In genomic region chr3:14897770-14898169, GRCm38 (mm10) we compare ENCODE assay signal across 24 mouse cellular contexts. TPM values are rescaled to one million over a fixed set of nuclear protein-coding genes. Genes with fewer than 3 reads are reported as not detected.
A peak's percentile ranks its signal among the peaks of the same experiment; 100 is the strongest.
DNase-seq lines count a peak whose midpoint lies in the region; ATAC-seq and TF ChIP-seq lines count a peak whose summit lies in the region.
"Had no signal": no experiment of that assay in that cellular context is flagged by ENCODE, and none has a peak within 500 bp of the region (broad histone marks: within the 10 kb centered on the region; RNA-seq: fewer than 3 reads in every experiment).

No protein-coding gene starts in this region.

- TF ChIP-seq CTCF in lung, postnatal 0 days (IDR thresholded peaks at IDR 0.05): no peak

- H3K36me3 ChIP-seq in kidney, embryonic 16.5 days (ENCODE audit: insufficient read depth, low read length): 0 out of 2 replicates have a peak, but pooled peaks cover 7% of the 10 kb centered on the region
- peaks cover 25% of the 10 kb centered on the region; the same call in 1 of the 2 replicates for H3K36me3 ChIP-seq in lung, postnatal 0 days (ENCODE audit: insufficient read depth, low read length)
- H3K36me3 ChIP-seq in heart, embryonic 12.5 days: peaks cover 19% of the 10 kb centered on the region
- H3K36me3 ChIP-seq: embryonic facial prominence, embryonic 12.5 days; midbrain, embryonic 15.5 days; neural tube, embryonic 13.5 days; stomach, embryonic 15.5 days had no signal

- peak; percentile 77 for DNase-seq in kidney, adult 11 months
- DNase-seq in lung, postnatal 0 days (ENCODE audit: low spot score): no peak
- DNase-seq in lung, postnatal 36 days: no peak
- DNase-seq in kidney, adult 9 months: peak; percentile 84
- DNase-seq in kidney, postnatal 4 days: peak; percentile 10 to 45
- no peak for DNase-seq in embryo, embryonic 10 days (ENCODE audit: low spot score)
- DNase-seq: adrenal gland, adult 2 months; cerebellum, adult 11-12 months; cerebellum, postnatal 10 days; forebrain, postnatal 0 days; heart, postnatal 4 days; lung, postnatal 14 days; thymus, postnatal 4 days had no signal

- peaks cover 7% of the 10 kb centered on the region; the same call in 1 of the 2 replicates for H3K4me1 ChIP-seq in kidney, embryonic 16.5 days (ENCODE audit: insufficient read depth, low read length)
- peaks cover 7% of the 10 kb centered on the region; the same call in 1 of the 2 replicates for H3K4me1 ChIP-seq in lung, postnatal 0 days (ENCODE audit: insufficient read depth, low read depth, low read length)
- H3K4me1 ChIP-seq in heart, embryonic 12.5 days (replicated peaks): no peaks in the 10 kb centered on the region
- H3K4me1 ChIP-seq: embryonic facial prominence, embryonic 12.5 days; midbrain, embryonic 15.5 days; neural tube, embryonic 13.5 days; stomach, embryonic 15.5 days had no signal

- H3K27ac ChIP-seq in kidney, embryonic 16.5 days (ENCODE audit: low read length): no peak overlapping the region
- 0 out of 2 replicates have a peak overlapping the region, but pooled peaks have one; percentile 33 for H3K27ac ChIP-seq in lung, postnatal 0 days (ENCODE audit: low read length)
- H3K27ac ChIP-seq in heart, embryonic 12.5 days (ENCODE audit: poor library complexity, severe bottlenecking): no peak overlapping the region
- H3K27ac ChIP-seq: embryonic facial prominence, embryonic 12.5 days; hindbrain, embryonic 14.5 days; liver, embryonic 14.5 days; midbrain, embryonic 15.5 days; neural tube, embryonic 13.5 days; stomach, embryonic 15.5 days had no signal

- H3K9ac ChIP-seq in kidney, embryonic 16.5 days (replicated peaks; ENCODE audit: low read length): no peak overlapping the region
- no peak overlapping the region for H3K9ac ChIP-seq in lung, postnatal 0 days (replicated peaks; ENCODE audit: low read depth)
- H3K9ac ChIP-seq in heart, embryonic 12.5 days: no peak overlapping the region
- H3K9ac ChIP-seq: embryonic facial prominence, embryonic 12.5 days; forebrain, postnatal 0 days; hindbrain, embryonic 14.5 days; liver, embryonic 14.5 days; midbrain, embryonic 15.5 days; neural tube, embryonic 13.5 days; stomach, embryonic 15.5 days had no signal

- H3K4me2 ChIP-seq in kidney, embryonic 16.5 days (replicated peaks; ENCODE audit: low read depth, low read length): no peak overlapping the region
- no peak overlapping the region for H3K4me2 ChIP-seq in lung, postnatal 0 days (replicated peaks; ENCODE audit: low read depth, low read length)
- no peak overlapping the region for H3K4me2 ChIP-seq in heart, embryonic 12.5 days
- H3K4me2 ChIP-seq: embryonic facial prominence, embryonic 12.5 days; hindbrain, embryonic 14.5 days; midbrain, embryonic 15.5 days; neural tube, embryonic 13.5 days; stomach, embryonic 15.5 days had no signal

- no peak for TF ChIP-seq EP300 in lung, postnatal 0 days (IDR thresholded peaks at IDR 0.05)

- WGBS in kidney, embryonic 16.5 days: 71% methylated on average over 6 of the region's 6 CpGs
- 65% methylated on average over 6 of the region's 6 CpGs for WGBS in lung, postnatal 0 days
- WGBS in heart, embryonic 12.5 days: 64% methylated on average over 6 of the region's 6 CpGs

- no peaks in the 10 kb centered on the region for H3K27me3 ChIP-seq in kidney, embryonic 16.5 days (ENCODE audit: insufficient read depth, low read length)
- H3K27me3 ChIP-seq in lung, postnatal 0 days (replicated peaks; ENCODE audit: insufficient read depth, low read length): no peaks in the 10 kb centered on the region
- no peaks in the 10 kb centered on the region for H3K27me3 ChIP-seq in heart, embryonic 12.5 days (replicated peaks)
- H3K27me3 ChIP-seq: embryonic facial prominence, embryonic 12.5 days; midbrain, embryonic 15.5 days; neural tube, embryonic 13.5 days; stomach, embryonic 15.5 days had no signal

- H3K4me3 ChIP-seq in kidney, embryonic 16.5 days (ENCODE audit: low read length): no peak overlapping the region
- no peak overlapping the region for H3K4me3 ChIP-seq in lung, postnatal 0 days (ENCODE audit: low read depth, low read length)
- no peak overlapping the region for H3K4me3 ChIP-seq in heart, embryonic 12.5 days
- H3K4me3 ChIP-seq: embryonic facial prominence, embryonic 12.5 days; midbrain, embryonic 15.5 days; myocyte; neural tube, embryonic 13.5 days; stomach, embryonic 15.5 days had no signal

- no peak for ATAC-seq in kidney, embryonic 16.5 days (ENCODE audit: low FRiP score, low TSS enrichment)
- no peak for ATAC-seq in lung, postnatal 0 days
- no peak for ATAC-seq in heart, embryonic 12.5 days (ENCODE audit: insufficient number of reproducible peaks, low FRiP score)
- ATAC-seq: CD4-positive, CD25-positive, alpha-beta regulatory T cell, adult 4 months; forebrain, postnatal 0 days; inflammation-experienced regulatory T-cells, adult 6 months; midbrain, embryonic 15.5 days had no signal

- no peaks in the 10 kb centered on the region for H3K9me3 ChIP-seq in kidney, embryonic 16.5 days (ENCODE audit: low read length)
- H3K9me3 ChIP-seq in lung, postnatal 0 days (ENCODE audit: low read length): no peaks in the 10 kb centered on the region
- H3K9me3 ChIP-seq in heart, embryonic 12.5 days (replicated peaks): no peaks in the 10 kb centered on the region
- H3K9me3 ChIP-seq: embryonic facial prominence, embryonic 12.5 days; midbrain, embryonic 15.5 days; neural tube, embryonic 13.5 days; stomach, embryonic 15.5 days had no signal

RNA-seq across cellular contexts. Expression of gene Car2, which starts 11.7 kb away (rescaled TPM):
- polyA plus RNA-seq in kidney, embryonic 16.5 days (2015; fragmentation: Nextera tagmentation; extraction: Ambion mirVana): 89.2 and 102 TPM in 2 replicates
- 358 and 359 TPM in 2 replicates for polyA plus RNA-seq in lung, postnatal 0 days (2015; fragmentation: Nextera tagmentation; extraction: Ambion mirVana)
- 180 and 196 TPM in 2 replicates for polyA plus RNA-seq in heart, embryonic 12.5 days (2016; fragmentation: Nextera tagmentation; extraction: Ambion mirVana)

RNA-seq across cellular contexts. Expression of gene Car3, which starts 34.5 kb away (rescaled TPM):
- polyA plus RNA-seq in kidney, embryonic 16.5 days (2015; fragmentation: Nextera tagmentation; extraction: Ambion mirVana): 21.0 and 22.3 TPM in 2 replicates
- polyA plus RNA-seq in lung, postnatal 0 days (2015; fragmentation: Nextera tagmentation; extraction: Ambion mirVana): 0.13 and 0.14 TPM in 2 replicates
- polyA plus RNA-seq in heart, embryonic 12.5 days (2016; fragmentation: Nextera tagmentation; extraction: Ambion mirVana): 25.2 and 27.4 TPM in 2 replicates
- polyA plus RNA-seq: CD4-positive, CD25-positive, alpha-beta regulatory T cell, adult 4 months; inflammation-experienced regulatory T-cells, adult 6 months had no signal

Comparison
In these comparisons a context has a peak if more than half of its experiments do, and no peak if none do; other contexts are left out.
1. DNase-seq: peak in kidney, adult 11 months (single experiment), kidney, adult 9 months (single experiment) and kidney, postnatal 4 days (2 of 2); none in lung, postnatal 0 days (single experiment), lung, postnatal 36 days (single experiment) and embryo, embryonic 10 days (single experiment).
2. RNA of gene Car3, which starts 34.5 kb away (polyA plus RNA-seq): 25.2 to 27.4 TPM in heart, embryonic 12.5 days and 21.0 to 22.3 TPM in kidney, embryonic 16.5 days; 0.13 to 0.14 TPM in lung, postnatal 0 days; every median in the first group is over 10 times any median in the second.